Mouse (Mus musculus) heart, embryonic 15.5 days (tissue): ENCODE results near the gene Irs1. TPM values are rescaled to one million over a fixed set of nuclear protein-coding genes. Genes with fewer than 3 reads are reported as not detected.

ENCODE experiments used
- ATAC-seq: fragments of 200-750 bp; cut with Nextera tagmentation; replicated peaks from 2 replicates; pipeline ENCODE4 v1.8.0; 2017; ENCODE audit warnings: low read depth, moderate TSS enrichment; ENCODE audit not compliant: insufficient number of reproducible peaks, insufficient read depth, low FRiP score
- H3K27ac ChIP-seq: fragments of 300-500 bp; sonication (generic); 2 replicates; pipeline ENCODE4 v1.5.1; 2015; ENCODE audit warnings: mild to moderate bottlenecking, inconsistent platforms
- H3K27me3 ChIP-seq: fragments of 300-500 bp; sonication (generic); 2 replicates; pipeline ENCODE4 v1.6.1; 2015; ENCODE audit warnings: inconsistent platforms
- H3K36me3 ChIP-seq: fragments of 300-500 bp; sonication (generic); 2 replicates; pipeline ENCODE4 v1.6.1; 2015; ENCODE audit warnings: mild to moderate bottlenecking, inconsistent platforms
- H3K4me1 ChIP-seq: fragments of 300-500 bp; sonication (generic); replicated peaks from 2 replicates; pipeline ENCODE4 v1.6.1; 2015; ENCODE audit warnings: inconsistent platforms
- H3K4me2 ChIP-seq: fragments of 300-500 bp; sonication (generic); 2 replicates; pipeline ENCODE4 v1.6.1; 2015; ENCODE audit warnings: inconsistent platforms, mild to moderate bottlenecking, moderate library complexity
- H3K4me3 ChIP-seq: fragments of 300-500 bp; sonication (generic); 2 replicates; pipeline ENCODE4 v1.5.1; 2015; ENCODE audit warnings: mild to moderate bottlenecking, inconsistent platforms
- H3K9ac ChIP-seq: fragments of 300-500 bp; sonication (generic); 2 replicates; pipeline ENCODE4 v1.6.1; 2015; ENCODE audit warnings: mild to moderate bottlenecking, inconsistent platforms
- H3K9me3 ChIP-seq: fragments of 300-500 bp; sonication (generic); replicated peaks from 2 replicates; pipeline ENCODE4 v1.6.1; 2016; ENCODE audit warnings: inconsistent platforms
- WGBS: fragments of 180-500 bp; shearing (Covaris S2); methylation state at CpG from one replicate; pipeline ENCODE4 v1.1.7; 2015; ENCODE audit warnings: mixed read lengths; 5-methylcytosine and 5-hydroxymethylcytosine counted together
- polyA plus RNA-seq: library from polyadenylated mRNA; unstranded; fragments of >200 nt; fragmentation: Nextera tagmentation; extraction: Ambion mirVana; gene quantifications from 2 replicates; pipeline ENCODE4 v1.2.1, GENCODE M21; 2015

The Irs1 gene
- polyA plus RNA-seq, 1 experiment from 2014 or later: 9.1 TPM

DNA sequence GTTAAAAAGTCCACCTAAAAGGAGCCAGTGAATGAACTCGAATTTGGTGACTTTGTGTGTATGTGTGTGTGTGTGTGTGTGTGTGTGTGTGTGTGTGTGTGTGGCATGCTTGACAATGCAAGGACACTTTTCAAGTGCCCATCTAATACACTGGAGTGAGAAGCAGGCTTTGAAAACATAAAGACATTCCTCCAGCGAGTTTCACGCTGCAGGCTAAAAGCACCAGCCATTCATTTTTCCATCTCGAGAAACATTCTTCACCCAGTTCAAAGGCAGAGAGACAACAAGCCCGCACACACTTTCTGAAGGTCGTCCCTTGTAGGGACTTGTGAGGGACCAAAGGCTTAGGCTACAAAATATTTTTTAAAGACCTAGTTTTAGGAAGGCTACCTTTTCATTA is 17.7 kb downstream of the Irs1 start:
- Histone ChIP-seq H3K36me3 (peaks cover 17% of the 10 kb centered on the region), H3K4me3 (no peak overlapping the region), H3K4me1 (peaks cover 33% of the 10 kb centered on the region), H3K4me2 (no peak overlapping the region), H3K27me3 (no peaks in the 10 kb centered on the region), H3K27ac (peak overlapping the region; percentile 53), H3K9me3 (no peaks in the 10 kb centered on the region), H3K9ac (no peak overlapping the region)
- 51% methylated on average over 6 of the region's 6 CpGs for WGBS
- no peak for ATAC-seq

DNA sequence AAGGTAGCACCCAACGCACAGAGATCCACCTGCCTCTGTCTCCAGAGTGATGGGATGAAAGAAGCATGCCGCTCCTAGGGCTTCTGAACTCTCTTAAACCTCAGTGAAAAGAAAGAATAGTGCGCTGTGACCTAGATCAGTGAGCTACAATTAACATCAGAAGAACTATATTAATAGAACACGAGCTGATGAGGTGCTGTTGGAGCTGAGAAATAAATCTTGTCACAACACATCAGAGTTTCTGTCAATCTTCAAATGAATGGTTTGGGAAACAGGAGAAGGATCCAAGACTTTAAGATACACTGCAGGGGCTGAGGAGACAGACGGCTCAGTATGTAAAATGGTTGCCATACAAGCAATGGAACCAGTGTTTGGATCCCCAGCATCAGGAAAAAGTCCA is 19.0 kb downstream of the Irs1 start:
- WGBS: 63% methylated on average over 5 of the region's 5 CpGs
- 0 out of 2 replicates have a peak overlapping the region, but pooled peaks have one; percentile 4 for H3K27ac ChIP-seq
- H3K4me1 ChIP-seq: peaks cover 44% of the 10 kb centered on the region
- H3K9me3 ChIP-seq: no peaks in the 10 kb centered on the region
- no peak overlapping the region for H3K9ac ChIP-seq
- H3K27me3 ChIP-seq: no peaks in the 10 kb centered on the region
- no peak overlapping the region for H3K4me3 ChIP-seq
- H3K36me3 ChIP-seq: peaks cover 9% of the 10 kb centered on the region
- ATAC-seq: no peak
- H3K4me2 ChIP-seq: no peak overlapping the region

DNA sequence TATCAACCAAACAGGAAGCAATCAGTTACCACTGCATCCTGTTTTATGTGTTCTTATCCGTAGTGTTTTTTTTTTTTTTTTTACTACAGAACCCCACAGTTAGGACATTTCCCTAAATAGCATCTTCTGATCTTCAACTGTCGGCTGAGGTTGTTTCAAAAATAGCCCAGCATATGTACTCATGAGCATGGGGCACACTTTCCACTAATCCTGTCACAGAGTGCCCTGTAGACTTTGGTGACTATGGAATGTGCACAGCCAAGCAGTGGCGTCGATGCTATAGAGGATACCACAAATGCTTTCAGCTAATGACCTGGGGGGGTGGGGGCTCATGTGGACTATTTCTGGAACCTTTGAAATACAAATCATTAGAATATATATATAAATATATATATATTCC is 23.7 kb downstream of the Irs1 start:
- no peaks in the 10 kb centered on the region for H3K27me3 ChIP-seq
- peak; percentile 75 for ATAC-seq
- no peaks in the 10 kb centered on the region for H3K36me3 ChIP-seq
- no peak overlapping the region for H3K4me3 ChIP-seq
- peaks cover 32% of the 10 kb centered on the region for H3K4me1 ChIP-seq
- no peaks in the 10 kb centered on the region for H3K9me3 ChIP-seq
- H3K9ac ChIP-seq: no peak overlapping the region
- WGBS: 20% methylated on average over 4 of the region's 4 CpGs
- peak overlapping the region; percentile 29; the same call in 1 of the 2 replicates for H3K4me2 ChIP-seq
- peak overlapping the region; percentile 67 for H3K27ac ChIP-seq

- H3K27ac ChIP-seq: no peak overlapping the region
- no peaks in the 10 kb centered on the region for H3K9me3 ChIP-seq
- peaks cover 38% of the 10 kb centered on the region for H3K4me1 ChIP-seq
- H3K9ac ChIP-seq: no peak overlapping the region
- no peak overlapping the region for H3K4me2 ChIP-seq
- H3K36me3 ChIP-seq: no peaks in the 10 kb centered on the region
- no peak overlapping the region for H3K4me3 ChIP-seq
- no peaks in the 10 kb centered on the region for H3K27me3 ChIP-seq
- 81% methylated on average over 1 of the region's 1 CpGs for whole genome bisulfite sequencing
- no peak for ATAC-seq
Observed at GRCm38 (mm10) chr1:82262331-82262730, 28.9 kb downstream of the Irs1 start.

DNA sequence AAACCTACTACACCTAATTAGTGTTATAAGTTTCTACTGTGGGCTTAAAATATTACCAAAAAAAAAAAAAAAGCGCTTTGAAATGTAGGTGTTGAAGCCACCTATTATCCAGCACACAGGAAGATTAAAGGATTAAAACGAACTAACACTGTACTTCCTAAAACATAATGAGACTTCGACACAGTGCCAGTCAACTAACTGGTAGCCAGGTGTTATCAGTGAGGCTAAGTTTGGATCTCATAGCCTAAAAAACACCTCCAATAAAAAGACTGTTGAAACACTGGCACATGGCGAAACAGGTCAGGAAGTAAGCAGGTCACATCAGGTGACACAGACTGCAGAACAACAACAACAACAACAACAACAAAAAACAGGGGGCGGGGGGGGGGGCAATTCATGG is 29.6 kb downstream of the Irs1 start:
- Histone ChIP-seq H3K9ac (no peak overlapping the region), H3K36me3 (no peaks in the 10 kb centered on the region), H3K9me3 (no peaks in the 10 kb centered on the region), H3K27ac (no peak overlapping the region), H3K4me3 (no peak overlapping the region), H3K4me2 (no peak overlapping the region), H3K27me3 (no peaks in the 10 kb centered on the region), H3K4me1 (peaks cover 35% of the 10 kb centered on the region)
- ATAC-seq: no peak
- 59% methylated on average over 5 of the region's 5 CpGs for WGBS

- Histone ChIP-seq H3K4me3 (no peak overlapping the region), H3K4me2 (no peak overlapping the region), H3K9me3 (no peaks in the 10 kb centered on the region), H3K9ac (no peak overlapping the region), H3K27ac (no peak overlapping the region; the same call in 1 of the 2 replicates), H3K36me3 (no peaks in the 10 kb centered on the region), H3K27me3 (no peaks in the 10 kb centered on the region), H3K4me1 (peaks cover 33% of the 10 kb centered on the region)
- ATAC-seq: no peak
- 51% methylated on average over 9 of the region's 9 CpGs for WGBS
Observed at GRCm38 (mm10) chr1:82261053-82261618, 30.1 kb downstream of the Irs1 start.

DNA sequence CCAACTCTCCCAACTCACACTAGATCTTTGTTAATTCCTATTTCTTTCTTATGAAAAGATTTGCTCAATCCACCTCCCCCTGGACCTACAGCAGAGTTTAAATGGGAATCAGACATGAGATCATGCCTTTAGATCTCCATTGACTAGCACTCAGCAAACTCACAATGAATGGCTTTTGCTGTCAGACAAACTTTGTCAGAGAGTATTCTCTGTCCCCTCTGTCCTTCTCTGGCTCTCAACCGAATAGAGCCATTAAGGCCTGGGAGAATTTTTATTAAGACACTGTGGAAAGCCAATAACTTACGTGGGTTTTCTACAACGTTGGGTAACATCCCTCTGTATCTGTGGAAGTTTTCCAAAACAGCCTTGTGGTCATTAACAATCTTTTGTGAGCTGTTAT is 31.2 kb downstream of the Irs1 start:
- Histone ChIP-seq H3K9ac (no peak overlapping the region), H3K4me1 (peaks cover 32% of the 10 kb centered on the region), H3K9me3 (no peaks in the 10 kb centered on the region), H3K4me3 (no peak overlapping the region), H3K36me3 (no peaks in the 10 kb centered on the region), H3K4me2 (no peak overlapping the region), H3K27me3 (no peaks in the 10 kb centered on the region), H3K27ac (no peak overlapping the region)
- no peak for ATAC-seq
- 73% methylated on average over 3 of the region's 3 CpGs for WGBS

DNA sequence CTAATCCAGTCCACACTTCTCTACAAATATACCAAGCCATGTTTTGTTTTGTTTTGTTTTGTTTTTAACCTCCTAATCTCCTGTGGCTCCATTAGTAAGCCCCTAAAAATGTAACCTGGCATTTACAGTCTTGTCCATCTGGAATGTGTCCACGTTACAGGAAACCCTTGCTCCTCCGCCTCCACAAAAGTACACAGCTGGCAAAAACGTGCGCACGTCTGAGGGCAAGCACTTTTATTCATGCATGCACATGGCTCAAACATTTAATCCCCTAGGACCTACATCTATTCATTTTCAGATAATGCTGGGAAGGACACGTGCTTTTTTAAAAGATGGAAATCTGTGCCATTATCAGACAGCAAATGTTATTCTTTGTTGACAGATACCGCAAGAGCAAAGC is 32.9 kb downstream of the Irs1 start:
- ATAC-seq: no peak
- no peaks in the 10 kb centered on the region for H3K9me3 ChIP-seq
- H3K36me3 ChIP-seq: no peaks in the 10 kb centered on the region
- no peak overlapping the region for H3K9ac ChIP-seq
- no peak overlapping the region for H3K4me3 ChIP-seq
- H3K27me3 ChIP-seq: no peaks in the 10 kb centered on the region
- peaks cover 34% of the 10 kb centered on the region for H3K4me1 ChIP-seq
- 34% methylated on average over 7 of the region's 7 CpGs for WGBS
- no peak overlapping the region for H3K4me2 ChIP-seq
- H3K27ac ChIP-seq: peak overlapping the region; percentile 50; the same call in 1 of the 2 replicates

DNA sequence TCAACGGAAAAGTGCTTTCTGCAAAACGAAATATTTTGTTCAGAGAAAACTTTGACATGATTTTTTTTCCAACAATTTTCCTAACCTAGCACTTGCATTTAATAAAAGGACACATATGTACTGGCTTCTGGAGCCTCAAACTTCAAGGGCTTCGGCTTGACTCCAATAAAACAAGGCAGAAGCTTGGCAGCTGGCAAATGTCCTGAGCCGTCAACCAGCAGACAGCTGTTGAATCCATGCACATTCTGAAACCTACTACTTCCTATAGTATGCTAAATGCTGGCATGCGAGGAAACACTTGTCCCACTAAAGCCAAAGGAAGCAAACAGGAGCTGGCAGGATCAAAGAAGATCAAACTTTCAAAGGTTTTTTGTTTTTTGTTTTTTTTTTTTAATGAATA is 33.8 kb downstream of the Irs1 start:
- H3K9ac ChIP-seq: no peak overlapping the region
- H3K4me3 ChIP-seq: no peak overlapping the region
- ATAC-seq: no peak
- no peaks in the 10 kb centered on the region for H3K36me3 ChIP-seq
- WGBS: 33% methylated on average over 5 of the region's 5 CpGs
- H3K4me2 ChIP-seq: no peak overlapping the region
- H3K27me3 ChIP-seq: no peaks in the 10 kb centered on the region
- 0 out of 2 replicates have a peak overlapping the region, but pooled peaks have one; percentile 1 for H3K27ac ChIP-seq
- H3K4me1 ChIP-seq: peaks cover 35% of the 10 kb centered on the region
- no peaks in the 10 kb centered on the region for H3K9me3 ChIP-seq

GRCm38 (mm10) chr1:82253789-82254445 is 37.3 kb downstream of the Irs1 start:
- H3K9me3 ChIP-seq: no peaks in the 10 kb centered on the region
- 68% methylated on average over 9 of the region's 9 CpGs for WGBS
- H3K4me1 ChIP-seq: peaks cover 26% of the 10 kb centered on the region
- no peak overlapping the region for H3K9ac ChIP-seq
- H3K27ac ChIP-seq: no peak overlapping the region
- H3K4me2 ChIP-seq: no peak overlapping the region
- no peak for ATAC-seq
- H3K36me3 ChIP-seq: no peaks in the 10 kb centered on the region
- no peaks in the 10 kb centered on the region for H3K27me3 ChIP-seq
- no peak overlapping the region for H3K4me3 ChIP-seq

DNA sequence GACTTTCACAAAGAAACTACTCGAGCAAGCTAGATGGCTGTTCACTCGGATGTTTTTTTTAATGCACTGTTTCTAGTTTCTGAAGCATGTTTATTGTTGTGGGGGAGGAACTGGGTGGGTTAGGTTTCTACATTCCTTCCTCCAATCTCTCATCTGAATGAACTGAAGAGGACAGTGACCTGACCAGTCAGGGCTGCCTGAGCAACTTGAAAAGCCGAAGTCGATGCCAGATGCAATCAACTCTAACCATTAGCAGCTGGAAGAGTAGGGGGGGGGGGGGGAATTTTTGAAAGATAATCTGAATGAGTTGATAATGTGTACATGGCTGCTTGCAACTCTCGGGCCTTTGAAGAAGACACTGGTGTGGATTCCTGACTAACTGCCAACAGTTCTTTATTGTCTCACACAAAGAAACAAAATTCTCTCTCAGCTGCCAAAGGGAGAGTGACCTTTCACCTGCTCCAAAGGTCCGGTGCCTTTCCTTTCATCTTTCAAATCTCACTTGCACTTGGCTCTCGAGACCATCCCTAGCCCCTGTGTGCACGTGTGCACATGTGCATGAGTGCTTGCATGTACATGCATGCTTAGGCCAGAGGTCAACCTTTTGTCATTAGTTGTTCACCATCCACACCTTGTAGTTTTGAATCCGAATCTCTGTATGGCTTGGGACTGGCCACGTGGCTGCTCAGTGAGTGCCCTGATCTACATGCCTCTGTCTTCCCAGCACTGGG is 43.8 kb downstream of the Irs1 start:
- Histone ChIP-seq H3K27ac (peak overlapping the region; percentile 42), H3K27me3 (no peaks in the 10 kb centered on the region), H3K36me3 (no peaks in the 10 kb centered on the region), H3K4me2 (no peak overlapping the region), H3K9ac (no peak overlapping the region), H3K4me1 (peaks cover 21% of the 10 kb centered on the region), H3K9me3 (no peaks in the 10 kb centered on the region), H3K4me3 (no peak overlapping the region)
- WGBS: 51% methylated on average over 10 of the region's 10 CpGs
- ATAC-seq: no peak
